Mouse (Mus musculus) CH12.LX (cell line): ENCODE data around the gene Wbp1l.

Source experiments
- CTCF ChIP-seq, 2 experiments: IDR thresholded peaks in 1 of 2; conservative IDR thresholded peaks in 1 of 2; 2 replicates each; pipeline ENCODE4 v1.5.1; 2011 to 2012; ENCODE audit warnings: low read depth in 2 of 2, low read length in 2 of 2, improper control_type of control experiment in 1 of 2, inconsistent platforms in 1 of 2, mild to moderate bottlenecking in 1 of 2, moderate library complexity in 1 of 2
- E2F4 ChIP-seq: IDR thresholded peaks from 2 replicates; pipeline ENCODE4 v1.6.1; 2011; ENCODE audit warnings: low read depth, low read length, improper control_type of control experiment; ENCODE audit not compliant: insufficient replicate concordance
- EP300 ChIP-seq: IDR thresholded peaks from 2 replicates; pipeline ENCODE4 v1.6.1; 2011; ENCODE audit warnings: low read length, improper control_type of control experiment
- ETS1 ChIP-seq: conservative IDR thresholded peaks from 2 replicates; pipeline ENCODE4 v1.6.1; 2012; ENCODE audit warnings: low read depth, mild to moderate bottlenecking, inconsistent platforms, low read length, improper control_type of control experiment, moderate library complexity
- HCFC1 ChIP-seq: IDR thresholded peaks from 2 replicates; pipeline ENCODE4 v1.6.1; 2012; ENCODE audit warnings: low read depth, mild to moderate bottlenecking, inconsistent platforms, low read length, improper control_type of control experiment
- MYC ChIP-seq: IDR thresholded peaks from 2 replicates; pipeline ENCODE4 v1.6.1; 2011; ENCODE audit warnings: low read depth, mild to moderate bottlenecking, improper control_type of control experiment, low read length
- POLR2A ChIP-seq: IDR thresholded peaks from 2 replicates; pipeline ENCODE4 v1.6.1; 2011; ENCODE audit warnings: low read depth, mild to moderate bottlenecking, improper control_type of control experiment, low read length

DNA sequence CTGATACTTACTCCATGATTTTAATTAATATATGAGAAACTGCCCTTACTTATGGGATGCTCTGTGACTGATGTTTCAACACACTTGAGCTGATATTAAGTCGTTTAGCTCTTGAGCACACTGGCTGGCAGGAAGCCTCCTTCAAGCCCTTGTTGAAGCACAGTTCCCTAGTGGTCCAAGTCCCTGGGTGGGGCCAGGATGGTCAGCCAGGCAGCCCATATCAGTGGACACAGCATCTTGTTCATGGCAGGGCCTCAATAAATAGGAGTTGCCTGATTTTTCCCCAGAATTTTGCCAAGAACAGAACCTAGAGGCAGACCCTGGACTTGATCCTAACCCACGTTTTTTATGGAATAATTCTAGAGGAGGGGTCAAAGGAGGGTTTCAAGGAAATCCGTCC, 48.4 kb downstream of the Wbp1l start:
- TF ChIP-seq MYC, result no peak
- TF ChIP-seq E2F4, result no peak
- TF ChIP-seq EP300, result no peak
- no peak for TF ChIP-seq CTCF (conservative IDR thresholded peaks at IDR 0.05 in 1 of 2, IDR thresholded peaks at IDR 0.05 in 1 of 2; ENCODE audit: low read depth in 2 of 2, low read length in 2 of 2)
- TF ChIP-seq ETS1, result no peak
- no peak for TF ChIP-seq HCFC1
- TF ChIP-seq POLR2A, result no peak
